In genomic region chr9:56501721-56502542, GRCm38 (mm10) we compare ENCODE assay signal across 8 mouse cellular contexts.
DNase-seq lines count a peak whose midpoint lies in the region; ATAC-seq and TF ChIP-seq lines count a peak whose summit lies in the region.
"Had no signal": no experiment of that assay in that cellular context is flagged by ENCODE, and none has a peak within 500 bp of the region (broad histone marks: within the 10 kb centered on the region; RNA-seq: fewer than 3 reads in every experiment).

No protein-coding gene starts in this region.

- DNase-seq in lung, embryonic 14.5 days, result peak; percentile 85
- DNase-seq in lung, adult 2 months, result no peak
- peak; percentile 42 for DNase-seq in forebrain, postnatal 0 days
- DNase-seq in kidney, postnatal 25 days, result peak; percentile 61 to 64
- no peak for DNase-seq in cerebellum, postnatal 4 days (ENCODE audit: low spot score in 2 of 2)

- peaks cover 70% of the 10 kb centered on the region for H3K4me1 ChIP-seq in lung, embryonic 14.5 days (ENCODE audit: insufficient read depth)
- peaks cover 23% of the 10 kb centered on the region for H3K4me1 ChIP-seq in lung, adult 2 months (ENCODE audit: control insufficient read depth, insufficient read depth, low read length)
- peaks cover 21% of the 10 kb centered on the region for H3K4me1 ChIP-seq in forebrain, postnatal 0 days (ENCODE audit: insufficient read depth)
- peaks cover 52% of the 10 kb centered on the region for H3K4me1 ChIP-seq in stomach, embryonic 15.5 days

- H3K27ac ChIP-seq in lung, embryonic 14.5 days (ENCODE audit: low read depth), result peak overlapping the region; percentile 98
- no peak overlapping the region for H3K27ac ChIP-seq in forebrain, postnatal 0 days (ENCODE audit: low read depth, low read length)
- peak overlapping the region; percentile 82 for H3K27ac ChIP-seq in stomach, embryonic 15.5 days

- H3K27me3 ChIP-seq in lung, embryonic 14.5 days (ENCODE audit: insufficient read depth, low read length), result no peaks in the 10 kb centered on the region
- H3K27me3 ChIP-seq in forebrain, postnatal 0 days (ENCODE audit: insufficient read depth, low read length), result no peaks in the 10 kb centered on the region
- no peaks in the 10 kb centered on the region for H3K27me3 ChIP-seq in stomach, embryonic 15.5 days (replicated peaks)

- H3K9me3 ChIP-seq in lung, embryonic 14.5 days (ENCODE audit: low read depth, low read length), result no peaks in the 10 kb centered on the region
- H3K9me3 ChIP-seq in forebrain, postnatal 0 days (ENCODE audit: low read length), result no peaks in the 10 kb centered on the region
- no peaks in the 10 kb centered on the region for H3K9me3 ChIP-seq in stomach, embryonic 15.5 days
- H3K9me3 ChIP-seq: megakaryocyte, embryonic 14.5 days had no signal

- ATAC-seq in lung, embryonic 14.5 days (ENCODE audit: insufficient read depth), result no peak
- no peak for ATAC-seq in forebrain, postnatal 0 days
- 0 out of 2 replicates have a peak, but pooled peaks have one; percentile 28 for ATAC-seq in stomach, embryonic 15.5 days (ENCODE audit: insufficient read depth, low FRiP score, low read depth)
- ATAC-seq in erythroblast, adult 5-6 weeks (replicated peaks; ENCODE audit: low FRiP score, poor library complexity, severe bottlenecking), result no peak

- 30% methylated on average over 10 of the region's 10 CpGs for WGBS in lung, embryonic 14.5 days
- 53% methylated on average over 10 of the region's 10 CpGs for WGBS in lung, adult 2 months
- WGBS in forebrain, postnatal 0 days, result 28% methylated on average over 10 of the region's 10 CpGs
- 27% methylated on average over 10 of the region's 10 CpGs for WGBS in stomach, embryonic 15.5 days

- H3K4me2 ChIP-seq in lung, embryonic 14.5 days, result peak overlapping the region; percentile 35; the same call in 1 of the 2 replicates
- H3K4me2 ChIP-seq in forebrain, postnatal 0 days (ENCODE audit: low read depth), result peak overlapping the region; percentile 26; the same call in 1 of the 2 replicates
- H3K4me2 ChIP-seq in stomach, embryonic 15.5 days, result peak overlapping the region; percentile 22

- H3K36me3 ChIP-seq in lung, embryonic 14.5 days (ENCODE audit: insufficient read depth), result no peaks in the 10 kb centered on the region
- no peaks in the 10 kb centered on the region for H3K36me3 ChIP-seq in forebrain, postnatal 0 days (ENCODE audit: insufficient read depth)
- no peaks in the 10 kb centered on the region for H3K36me3 ChIP-seq in stomach, embryonic 15.5 days

- no peak for TF ChIP-seq CTCF in lung, embryonic 14.5 days (IDR thresholded peaks at IDR 0.05; ENCODE audit: low read depth)
- TF ChIP-seq CTCF in lung, adult 2 months (IDR thresholded peaks at IDR 0.05; ENCODE audit: insufficient read depth, low read length), result no peak
- no peak for TF ChIP-seq CTCF in forebrain, postnatal 0 days (IDR thresholded peaks at IDR 0.05; ENCODE audit: low read depth)

- H3K9ac ChIP-seq in lung, embryonic 14.5 days, result no peak overlapping the region
- H3K9ac ChIP-seq in forebrain, postnatal 0 days, result peak overlapping the region; percentile 31; the same call in 1 of the 2 replicates
- no peak overlapping the region for H3K9ac ChIP-seq in stomach, embryonic 15.5 days

- no peak for TF ChIP-seq POLR2A in lung, adult 2 months (IDR thresholded peaks at IDR 0.05; ENCODE audit: borderline replicate concordance, extremely low read depth, low read depth, low read length)

- no peak overlapping the region for H3K4me3 ChIP-seq in lung, embryonic 14.5 days (ENCODE audit: low read depth, low read length)
- no peak overlapping the region for H3K4me3 ChIP-seq in lung, adult 2 months (replicated peaks; ENCODE audit: extremely low read depth, low read depth, low read length)
- no peak overlapping the region for H3K4me3 ChIP-seq in forebrain, postnatal 0 days (ENCODE audit: low read depth, low read length)
- no peak overlapping the region for H3K4me3 ChIP-seq in stomach, embryonic 15.5 days (replicated peaks)
- H3K4me3 ChIP-seq: megakaryocyte, embryonic 14.5 days had no signal

Comparison
In these comparisons a context has a peak if more than half of its experiments do, and no peak if none do; other contexts are left out.
1. DNase-seq: peak in lung, embryonic 14.5 days (single experiment), forebrain, postnatal 0 days (single experiment) and kidney, postnatal 25 days (2 of 2); none in lung, adult 2 months (single experiment) and cerebellum, postnatal 4 days (0 of 2).
2. Peak in every context shown above with its lines, with median percentiles within 50 percentile points of each other: H3K4me2 ChIP-seq.